Mouse (Mus musculus): ENCODE results near the gene F2rl2. TPM values are rescaled to one million over a fixed set of nuclear protein-coding genes. Genes with fewer than 3 reads are reported as not detected.

F2rl2 gene
- total RNA-seq, 2 experiments from 2014 or later = 1.1 TPM; not detected in 1

DNA sequence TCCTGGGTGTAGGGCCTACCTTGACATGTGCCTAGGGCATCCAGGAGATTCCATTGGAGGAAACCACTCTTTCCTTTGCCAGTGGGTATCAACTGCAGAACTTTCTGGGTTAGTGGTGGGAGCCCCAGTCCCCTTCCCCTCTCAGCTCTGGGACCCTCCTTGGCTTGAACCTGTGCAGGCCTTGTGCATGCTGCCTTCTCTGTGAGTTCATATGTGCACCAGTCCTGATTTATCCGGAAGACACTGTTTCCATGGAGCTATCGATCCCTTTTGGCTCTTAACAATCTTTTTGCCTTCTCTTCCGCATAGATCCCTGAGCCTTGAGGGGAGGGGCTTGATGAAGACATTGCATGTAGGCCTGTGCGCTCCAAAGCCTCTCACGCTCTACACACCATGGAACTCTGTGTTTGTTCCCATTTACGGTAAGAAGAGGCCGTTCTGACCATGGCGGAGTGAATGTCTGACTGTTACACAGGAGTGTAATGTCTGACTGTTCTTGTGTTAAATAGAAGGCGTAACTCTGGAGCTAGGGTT is 466 bp upstream of the F2rl2 start:
- ATAC-seq (replicated peaks; ENCODE audit: poor library complexity, severe bottlenecking) = no peak

DNA sequence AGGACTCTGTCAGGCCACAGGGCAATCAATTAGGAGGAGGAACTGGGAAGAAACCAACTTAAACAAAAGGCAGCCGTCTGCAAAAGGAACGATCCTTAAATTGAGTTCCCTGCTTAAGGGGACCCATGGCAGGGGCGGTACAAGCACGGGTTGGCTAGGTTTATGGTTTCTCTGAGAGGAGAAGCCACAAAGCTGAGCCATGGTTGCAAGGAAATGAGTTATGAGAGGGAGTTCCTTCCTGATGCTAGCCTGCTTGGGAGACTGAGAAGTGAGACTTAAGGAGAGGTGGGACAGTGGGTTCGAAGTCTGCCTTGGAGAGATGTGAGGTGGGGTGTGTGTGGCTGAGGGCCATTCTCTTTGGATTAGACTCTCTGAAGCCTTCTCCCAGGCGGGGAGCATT is 1.2 kb downstream of the F2rl2 start:
- peak; percentile 78 for ATAC-seq (replicated peaks; ENCODE audit: poor library complexity, severe bottlenecking)

- no peak for ATAC-seq (replicated peaks; ENCODE audit: poor library complexity, severe bottlenecking)
Observed at GRCm38 (mm10) chr13:95703376-95703775, 6.7 kb downstream of the F2rl2 start.

- no peak for ATAC-seq (replicated peaks; ENCODE audit: poor library complexity, severe bottlenecking)
Observed at GRCm38 (mm10) chr13:95705589-95705988, 8.9 kb downstream of the F2rl2 start.

DNA sequence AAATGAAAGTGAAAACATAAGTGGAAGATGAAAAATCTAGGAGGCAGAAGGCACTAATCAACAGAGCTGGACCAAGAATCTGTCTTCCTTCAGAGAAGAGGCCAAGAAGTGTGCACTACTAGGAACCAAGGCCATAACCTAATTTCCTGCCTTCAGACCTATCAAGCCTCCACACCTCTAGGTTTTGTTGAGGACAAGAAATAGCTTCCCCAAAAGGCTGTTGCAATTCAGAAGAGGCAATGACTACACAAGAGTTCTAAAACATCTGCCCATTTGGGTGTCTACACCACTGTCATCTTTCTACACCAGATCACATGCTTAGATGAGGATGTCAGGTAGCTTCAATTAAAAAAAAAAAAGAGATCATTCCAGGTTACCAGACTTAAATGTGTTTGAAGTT is 15.4 kb downstream of the F2rl2 start:
- 0 out of 2 replicates have a peak, but pooled peaks have one; percentile 40 for ATAC-seq (replicated peaks; ENCODE audit: poor library complexity, severe bottlenecking)

DNA sequence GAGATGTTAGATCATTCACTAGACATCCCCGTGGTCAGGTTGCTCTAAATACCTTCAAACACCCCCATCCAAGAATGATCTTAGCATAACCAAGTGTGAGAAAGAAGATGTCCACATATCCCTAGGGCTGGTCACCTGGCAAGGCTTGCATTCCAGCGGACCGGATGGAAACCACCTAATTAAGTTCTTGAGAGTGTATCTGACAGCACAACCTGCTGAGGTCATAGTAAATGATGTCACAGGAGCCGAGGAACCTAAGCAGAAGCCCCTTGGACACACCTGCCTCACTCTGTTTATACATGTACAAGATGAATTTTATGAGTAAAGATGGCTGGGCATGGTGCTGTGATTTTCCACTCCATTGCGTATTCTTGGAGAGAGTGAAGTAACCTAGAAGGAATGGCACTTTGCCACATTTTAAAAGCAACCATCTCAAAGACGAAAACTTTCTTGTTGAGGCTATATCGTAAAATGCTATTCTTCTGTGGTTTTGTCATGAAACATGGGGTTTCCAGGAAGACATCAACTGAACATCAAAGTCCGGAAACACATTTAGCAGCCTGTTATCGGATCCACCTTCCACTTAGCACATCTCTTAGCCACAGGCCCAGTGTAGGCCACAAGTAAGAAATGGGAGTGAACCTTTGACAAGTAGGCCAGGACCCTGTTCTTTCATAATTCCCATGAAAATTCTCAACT is 16.1 kb downstream of the F2rl2 start:
- ATAC-seq (replicated peaks; ENCODE audit: poor library complexity, severe bottlenecking) = no peak

- no peak for ATAC-seq (replicated peaks; ENCODE audit: poor library complexity, severe bottlenecking)
Observed at GRCm38 (mm10) chr13:95714271-95714975, 17.8 kb downstream of the F2rl2 start.

DNA sequence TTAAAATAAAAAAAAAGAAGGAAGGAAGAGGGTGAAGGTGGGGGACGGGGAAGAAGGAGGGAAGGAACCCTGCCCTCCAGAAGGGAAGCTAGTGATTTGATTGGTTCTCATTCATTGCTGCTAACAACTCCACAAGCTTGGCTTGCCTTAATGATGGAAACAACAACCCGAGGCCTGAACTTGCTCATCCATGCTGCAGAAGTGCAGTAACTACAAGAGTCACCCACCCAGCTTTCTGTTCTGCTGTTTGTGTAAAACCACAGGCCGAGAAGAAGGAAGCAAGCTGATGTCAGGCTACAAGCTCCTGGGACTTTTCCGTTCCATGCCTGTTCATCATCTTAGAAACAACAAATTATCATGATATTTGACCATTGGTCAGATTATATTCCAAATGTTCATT is 18.7 kb downstream of the F2rl2 start:
- no peak for ATAC-seq (replicated peaks; ENCODE audit: poor library complexity, severe bottlenecking)

GRCm38 (mm10) chr13:95719320-95720232 is 22.9 kb downstream of the F2rl2 start:
- peak; percentile 85 for ATAC-seq (replicated peaks; ENCODE audit: poor library complexity, severe bottlenecking)

- ATAC-seq (replicated peaks; ENCODE audit: poor library complexity, severe bottlenecking) = no peak
Observed at GRCm38 (mm10) chr13:95730491-95730890, 33.8 kb downstream of the F2rl2 start.

- ATAC-seq (replicated peaks; ENCODE audit: poor library complexity, severe bottlenecking) = no peak
Observed at GRCm38 (mm10) chr13:95739651-95740050, 43.0 kb downstream of the F2rl2 start.

DNA sequence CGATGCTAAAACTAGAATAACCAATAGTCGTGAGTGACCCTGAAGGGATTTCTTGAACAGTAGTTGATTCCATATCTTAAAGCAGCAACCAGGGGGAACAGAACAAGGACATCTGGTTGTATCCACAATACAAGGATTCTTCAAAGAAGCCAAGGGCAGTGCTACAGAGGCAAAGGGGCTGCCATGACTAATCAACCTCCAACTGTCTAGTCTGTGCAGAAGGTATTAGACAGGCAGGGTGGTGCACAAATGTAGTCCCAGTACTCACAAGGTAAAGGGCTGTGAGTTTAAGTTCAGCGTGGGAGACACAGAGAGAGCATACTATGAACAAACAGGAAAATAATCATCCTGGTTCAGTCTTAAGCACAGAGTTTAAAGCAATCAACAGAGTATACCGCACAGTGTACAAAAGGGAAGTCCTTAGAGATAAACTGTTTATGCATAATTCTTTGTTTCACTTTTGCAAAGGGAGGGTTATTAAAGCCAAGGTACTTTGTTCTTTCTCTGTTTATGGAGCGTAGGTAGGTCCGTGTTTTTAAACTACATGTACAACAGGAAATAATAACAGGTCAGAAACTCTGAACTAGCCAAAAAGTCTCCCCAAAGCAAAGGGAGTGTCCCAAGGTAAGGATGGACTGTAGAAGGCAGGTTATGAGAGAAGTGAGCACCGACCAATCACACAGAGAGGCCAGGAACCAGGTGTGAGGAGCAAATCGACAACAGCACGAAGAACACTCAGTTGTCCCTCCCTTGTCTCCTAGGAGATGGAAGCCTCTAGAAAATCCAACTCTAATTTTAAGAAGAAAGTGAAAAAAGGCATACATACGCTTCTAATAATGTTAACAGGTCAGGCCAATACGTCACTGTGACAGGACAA is 45.4 kb downstream of the F2rl2 start:
- ATAC-seq (replicated peaks; ENCODE audit: poor library complexity, severe bottlenecking) = peak; percentile 41; the same call in 1 of the 2 replicates

GRCm38 (mm10) chr13:95742881-95743466 is 46.3 kb downstream of the F2rl2 start:
- ATAC-seq (replicated peaks; ENCODE audit: poor library complexity, severe bottlenecking) = no peak

- no peak for ATAC-seq (replicated peaks; ENCODE audit: poor library complexity, severe bottlenecking)
Observed at GRCm38 (mm10) chr13:95745451-95745850, 48.8 kb downstream of the F2rl2 start.

DNA sequence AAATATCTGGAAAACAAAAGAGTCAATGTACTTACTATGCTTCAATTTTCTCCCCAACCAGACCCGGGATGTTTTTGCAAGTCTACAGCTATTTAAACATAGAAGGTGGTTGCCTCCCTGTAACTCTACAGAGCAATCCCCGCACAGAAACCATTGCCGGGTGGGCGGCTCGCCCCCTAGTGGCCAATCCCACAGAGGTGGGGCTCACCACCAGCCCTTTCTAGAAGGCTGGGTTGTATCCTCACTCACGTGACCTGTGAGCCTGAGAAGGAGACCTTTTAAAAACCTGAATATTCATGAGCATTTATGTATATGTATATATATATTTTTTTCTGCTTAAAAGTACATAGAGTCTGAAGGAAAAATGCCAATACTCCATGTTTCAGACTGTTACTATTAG is 49.9 kb downstream of the F2rl2 start:
- ATAC-seq (replicated peaks; ENCODE audit: poor library complexity, severe bottlenecking) = peak; percentile 84

- no peak for ATAC-seq (replicated peaks; ENCODE audit: poor library complexity, severe bottlenecking)
Observed at GRCm38 (mm10) chr13:95747101-95747500, 50.4 kb downstream of the F2rl2 start.

DNA sequence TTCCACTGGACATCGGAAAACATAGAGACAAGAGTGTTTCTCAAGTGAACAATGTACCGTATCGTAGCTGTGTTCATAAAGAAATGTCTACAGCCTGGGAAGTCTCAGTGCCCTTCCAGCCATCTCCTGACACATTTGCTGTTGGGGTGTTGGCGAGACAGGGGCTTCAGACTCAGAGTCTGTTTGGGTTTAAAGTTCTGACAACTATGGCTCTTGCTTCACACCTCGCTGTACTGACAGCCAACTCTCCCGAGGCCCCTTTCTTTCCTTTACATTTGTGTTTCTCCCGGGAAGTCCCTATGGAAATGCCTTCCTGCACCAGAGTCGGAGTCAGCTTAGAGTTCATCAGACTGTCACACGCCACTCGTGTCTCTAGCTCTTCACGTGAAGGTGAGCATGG is 50.9 kb downstream of the F2rl2 start:
- no peak for ATAC-seq (replicated peaks; ENCODE audit: poor library complexity, severe bottlenecking)
